Comparison of ENCODE assay signal across 26 mouse cellular contexts in the genomic region with DNA sequence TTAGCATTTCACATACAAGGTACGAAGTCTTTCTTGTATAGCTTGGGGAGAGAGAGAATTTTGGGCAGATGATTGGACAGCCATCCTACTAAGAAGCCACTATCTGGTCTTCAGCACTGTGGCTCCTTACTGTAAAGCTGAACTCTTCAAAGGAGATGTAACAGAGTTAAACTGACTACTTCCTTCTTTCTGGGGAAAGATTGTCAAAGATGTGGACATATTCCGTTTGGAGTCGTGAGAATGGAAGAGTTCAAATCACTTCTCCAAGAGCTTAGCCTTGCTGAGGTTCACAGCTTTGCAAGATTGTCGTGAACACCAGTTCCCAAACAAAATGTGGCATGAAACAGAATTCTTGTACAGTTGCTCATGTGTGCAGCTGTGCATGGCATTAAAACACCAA.
"Had no signal": no experiment of that assay in that cellular context is flagged by ENCODE, and none has a peak within 500 bp of the region (broad histone marks: within the 10 kb centered on the region; RNA-seq: fewer than 3 reads in every experiment).

No protein-coding gene starts in this region.

- DNase-seq: gastrocnemius, adult 2 months; gastrocnemius, postnatal 10 days; gastrocnemius, postnatal 25 days; heart, adult 2 months; heart, postnatal 14 days; heart, postnatal 36 days; kidney, adult 11 months; kidney, adult 2 months; kidney, adult 9 months; kidney, postnatal 25 days; kidney, postnatal 4 days; layer of hippocampus, postnatal 36 days; left cerebral cortex, postnatal 4 days had no signal

- H3K27ac ChIP-seq: gastrocnemius, adult 2 months; heart, adult 2 months; heart, embryonic 13.5 days; heart, embryonic 15.5 days; hindbrain, embryonic 13.5 days; hindbrain, embryonic 15.5 days; hindbrain, postnatal 0 days; kidney, embryonic 15.5 days; kidney, postnatal 0 days; layer of hippocampus, adult 2 months; limb, embryonic 13.5 days; limb, embryonic 15.5 days; liver, embryonic 12.5 days had no signal

- H3K4me2 ChIP-seq: heart, embryonic 11.5 days; heart, embryonic 13.5 days; heart, embryonic 15.5 days; hindbrain, embryonic 13.5 days; hindbrain, embryonic 15.5 days; kidney, embryonic 15.5 days; limb, embryonic 13.5 days; limb, embryonic 15.5 days; liver, embryonic 12.5 days had no signal

- H3K9ac ChIP-seq: heart, embryonic 13.5 days; heart, embryonic 15.5 days; hindbrain, embryonic 13.5 days; hindbrain, embryonic 15.5 days; kidney, embryonic 15.5 days; limb, embryonic 13.5 days; limb, embryonic 15.5 days; liver, embryonic 12.5 days had no signal

- H3K27me3 ChIP-seq: heart, embryonic 13.5 days; heart, embryonic 15.5 days; hindbrain, embryonic 13.5 days; hindbrain, embryonic 15.5 days; kidney, embryonic 15.5 days; limb, embryonic 13.5 days; limb, embryonic 15.5 days; liver, embryonic 12.5 days had no signal

- H3K9me3 ChIP-seq: heart, embryonic 13.5 days; heart, embryonic 15.5 days; hindbrain, embryonic 13.5 days; hindbrain, embryonic 15.5 days; kidney, embryonic 15.5 days; limb, embryonic 13.5 days; limb, embryonic 15.5 days; liver, embryonic 12.5 days had no signal

- H3K36me3 ChIP-seq: heart, embryonic 13.5 days; heart, embryonic 15.5 days; hindbrain, embryonic 13.5 days; hindbrain, embryonic 15.5 days; kidney, embryonic 15.5 days; limb, embryonic 13.5 days; limb, embryonic 15.5 days; liver, embryonic 12.5 days had no signal

- H3K4me3 ChIP-seq: gastrocnemius, adult 2 months; heart, adult 2 months; heart, embryonic 13.5 days; heart, embryonic 15.5 days; hindbrain, embryonic 13.5 days; hindbrain, embryonic 15.5 days; kidney, embryonic 15.5 days; layer of hippocampus, adult 2 months; limb, embryonic 13.5 days; limb, embryonic 15.5 days; liver, embryonic 12.5 days had no signal

- ATAC-seq: hindbrain, postnatal 0 days; intestine, embryonic 16.5 days; liver, embryonic 12.5 days had no signal

- H3K4me1 ChIP-seq: heart, embryonic 13.5 days; heart, embryonic 15.5 days; hindbrain, embryonic 13.5 days; hindbrain, embryonic 15.5 days; kidney, embryonic 15.5 days; limb, embryonic 13.5 days; limb, embryonic 15.5 days; liver, embryonic 12.5 days had no signal
